ENCODE assay signal across 21 mouse cellular contexts in genomic region chr2:32549171-32549570, GRCm38 (mm10). TPM values are rescaled to one million over a fixed set of nuclear protein-coding genes. Genes with fewer than 3 reads are reported as not detected.
A peak's percentile ranks its signal among the peaks of the same experiment; 100 is the strongest.
DNase-seq lines count a peak whose midpoint lies in the region; ATAC-seq and TF ChIP-seq lines count a peak whose summit lies in the region.
"Had no signal": no experiment of that assay in that cellular context is flagged by ENCODE, and none has a peak within 500 bp of the region (broad histone marks: within the 10 kb centered on the region; RNA-seq: fewer than 3 reads in every experiment).

No protein-coding gene starts in this region.

- H3K27me3 ChIP-seq in embryonic facial prominence, embryonic 12.5 days: no peaks in the 10 kb centered on the region
- no peaks in the 10 kb centered on the region for H3K27me3 ChIP-seq in intestine, embryonic 16.5 days (replicated peaks; ENCODE audit: control insufficient read depth, insufficient read depth, low read length)
- no peaks in the 10 kb centered on the region for H3K27me3 ChIP-seq in stomach, embryonic 16.5 days (ENCODE audit: control insufficient read depth, insufficient read depth, low read length)
- H3K27me3 ChIP-seq: forebrain, embryonic 13.5 days; hindbrain, embryonic 12.5 days; liver, embryonic 13.5 days; neural tube, embryonic 13.5 days had no signal

- H3K4me2 ChIP-seq in embryonic facial prominence, embryonic 12.5 days (replicated peaks): no peak overlapping the region
- H3K4me2 ChIP-seq in intestine, embryonic 16.5 days (ENCODE audit: low read depth, low read length): no peak overlapping the region
- H3K4me2 ChIP-seq in stomach, embryonic 16.5 days (ENCODE audit: low read depth, low read length): no peak overlapping the region
- H3K4me2 ChIP-seq: forebrain, embryonic 13.5 days; hindbrain, embryonic 12.5 days; liver, embryonic 13.5 days; lung, embryonic 14.5 days; neural tube, embryonic 13.5 days had no signal

- peak overlapping the region; percentile 5; the same call in 1 of the 2 replicates for H3K27ac ChIP-seq in left cerebral cortex, adult 2 months
- peak overlapping the region; percentile 74 for H3K27ac ChIP-seq in embryonic facial prominence, embryonic 12.5 days
- H3K27ac ChIP-seq in intestine, embryonic 16.5 days (ENCODE audit: low read length): peak overlapping the region; percentile 20
- H3K27ac ChIP-seq in stomach, embryonic 16.5 days (ENCODE audit: low read length): peak overlapping the region; percentile 81
- H3K27ac ChIP-seq: forebrain, embryonic 13.5 days; hindbrain, embryonic 12.5 days; liver, embryonic 13.5 days; neural tube, embryonic 13.5 days had no signal

- 56% methylated on average over 9 of the region's 9 CpGs for WGBS in embryonic facial prominence, embryonic 12.5 days
- 72% methylated on average over 9 of the region's 9 CpGs for WGBS in intestine, embryonic 16.5 days
- 70% methylated on average over 9 of the region's 9 CpGs for WGBS in stomach, embryonic 16.5 days

- peaks cover 27% of the 10 kb centered on the region for H3K4me1 ChIP-seq in embryonic facial prominence, embryonic 12.5 days
- H3K4me1 ChIP-seq in intestine, embryonic 16.5 days (ENCODE audit: control insufficient read depth, insufficient read depth, low read length): peaks cover 31% of the 10 kb centered on the region
- H3K4me1 ChIP-seq in stomach, embryonic 16.5 days (ENCODE audit: control insufficient read depth, insufficient read depth, low read length): peaks cover 41% of the 10 kb centered on the region
- H3K4me1 ChIP-seq: forebrain, embryonic 13.5 days; liver, embryonic 13.5 days had no signal

- DNase-seq in left cerebral cortex, adult 2 months (ENCODE audit: extremely low spot score in 1 of 2, low spot score in 2 of 2): no peak
- no peak for DNase-seq in left cerebral cortex, adult 9 months (ENCODE audit: low spot score in 2 of 2)
- no peak for DNase-seq in thymus, postnatal 25 days
- DNase-seq in thymus, postnatal 0 days (ENCODE audit: low spot score): no peak
- DNase-seq: adrenal gland, adult 8-10 months; liver, embryonic 13.5 days; midbrain, embryonic 14.5 days; thymus, adult 2 months had no signal

- H3K4me3 ChIP-seq in left cerebral cortex, adult 2 months: no peak overlapping the region
- H3K4me3 ChIP-seq in embryonic facial prominence, embryonic 12.5 days: no peak overlapping the region
- no peak overlapping the region for H3K4me3 ChIP-seq in intestine, embryonic 16.5 days (ENCODE audit: low read length)
- H3K4me3 ChIP-seq in stomach, embryonic 16.5 days (replicated peaks; ENCODE audit: low read length): no peak overlapping the region
- H3K4me3 ChIP-seq: forebrain, embryonic 13.5 days; heart, embryonic 10.5 days; hindbrain, embryonic 12.5 days; liver, embryonic 13.5 days; neural tube, embryonic 13.5 days had no signal

- H3K9ac ChIP-seq in embryonic facial prominence, embryonic 12.5 days: no peak overlapping the region
- no peak overlapping the region for H3K9ac ChIP-seq in intestine, embryonic 16.5 days (ENCODE audit: low read depth, low read length)
- peak overlapping the region; percentile 43; the same call in 1 of the 2 replicates for H3K9ac ChIP-seq in stomach, embryonic 16.5 days (ENCODE audit: low read length)
- H3K9ac ChIP-seq: hindbrain, embryonic 12.5 days; liver, embryonic 13.5 days; lung, embryonic 14.5 days; neural tube, embryonic 13.5 days had no signal

- no peak for TF ChIP-seq CTCF in left cerebral cortex, adult 2 months (IDR thresholded peaks at IDR 0.05)

- H3K36me3 ChIP-seq in embryonic facial prominence, embryonic 12.5 days: 0 out of 2 replicates have a peak, but pooled peaks cover 6% of the 10 kb centered on the region
- H3K36me3 ChIP-seq in intestine, embryonic 16.5 days (ENCODE audit: control insufficient read depth, insufficient read depth, low read length): no peaks in the 10 kb centered on the region
- no peaks in the 10 kb centered on the region for H3K36me3 ChIP-seq in stomach, embryonic 16.5 days (ENCODE audit: control insufficient read depth, insufficient read depth, low read length)
- H3K36me3 ChIP-seq: hindbrain, embryonic 12.5 days; liver, embryonic 13.5 days; neural tube, embryonic 13.5 days had no signal

- ATAC-seq in embryonic facial prominence, embryonic 12.5 days (ENCODE audit: insufficient number of reproducible peaks, insufficient read depth, low FRiP score, low TSS enrichment): no peak
- ATAC-seq in intestine, embryonic 16.5 days: no peak
- ATAC-seq in stomach, embryonic 16.5 days (ENCODE audit: insufficient read depth, low FRiP score): no peak
- ATAC-seq: forebrain, embryonic 13.5 days had no signal

- intact Hi-C loops in left cerebral cortex, adult 2 months (cut with DNase I): no loop called here

- H3K9me3 ChIP-seq in embryonic facial prominence, embryonic 12.5 days: no peaks in the 10 kb centered on the region
- H3K9me3 ChIP-seq in intestine, embryonic 16.5 days (ENCODE audit: control insufficient read depth, low read length): no peaks in the 10 kb centered on the region
- H3K9me3 ChIP-seq in stomach, embryonic 16.5 days (replicated peaks; ENCODE audit: control insufficient read depth, low read length): no peaks in the 10 kb centered on the region
- H3K9me3 ChIP-seq: forebrain, embryonic 13.5 days; heart, embryonic 10.5 days; hindbrain, embryonic 12.5 days; liver, embryonic 13.5 days; neural tube, embryonic 13.5 days had no signal

RNA-seq across cellular contexts. Expression of gene Fam102a, which starts 14.0 kb away (rescaled TPM):
- 10 to 100 TPM; 61.1 to 64.8 TPM for total RNA-seq in left cerebral cortex, adult 2 months (2021)
- polyA plus RNA-seq in embryonic facial prominence, embryonic 12.5 days (2016; fragmentation: Nextera tagmentation; extraction: Ambion mirVana): 14.2 and 17.0 TPM in 2 replicates
- 7.6 and 9.4 TPM in 2 replicates for polyA plus RNA-seq in intestine, embryonic 16.5 days (2015; fragmentation: Nextera tagmentation; extraction: Ambion mirVana)
- polyA plus RNA-seq in stomach, embryonic 16.5 days (2015; fragmentation: Nextera tagmentation; extraction: Ambion mirVana): 11.4 and 12.8 TPM in 2 replicates
- polyA plus RNA-seq in thymus, postnatal 0 days (2015; fragmentation: Nextera tagmentation; extraction: Ambion mirVana): 8.4 and 8.9 TPM in 2 replicates

RNA-seq across cellular contexts. Expression of gene Dpm2, which starts 21.5 kb away (rescaled TPM):
- total RNA-seq in left cerebral cortex, adult 2 months (2021): 10 to 100 TPM; 79.4 to 82.6 TPM
- 110 and 113 TPM in 2 replicates for polyA plus RNA-seq in embryonic facial prominence, embryonic 12.5 days (2016; fragmentation: Nextera tagmentation; extraction: Ambion mirVana)
- 123 and 128 TPM in 2 replicates for polyA plus RNA-seq in intestine, embryonic 16.5 days (2015; fragmentation: Nextera tagmentation; extraction: Ambion mirVana)
- 104 and 106 TPM in 2 replicates for polyA plus RNA-seq in stomach, embryonic 16.5 days (2015; fragmentation: Nextera tagmentation; extraction: Ambion mirVana)
- polyA plus RNA-seq in thymus, postnatal 0 days (2015; fragmentation: Nextera tagmentation; extraction: Ambion mirVana): 126 and 129 TPM in 2 replicates

RNA-seq across cellular contexts. Expression of gene Pip5kl1, which starts 25.4 kb away (rescaled TPM):
- total RNA-seq in left cerebral cortex, adult 2 months (2021): 10 to 100 TPM; 10.1 to 14.1 TPM
- 2.9 and 3.4 TPM in 2 replicates for polyA plus RNA-seq in embryonic facial prominence, embryonic 12.5 days (2016; fragmentation: Nextera tagmentation; extraction: Ambion mirVana)
- polyA plus RNA-seq in intestine, embryonic 16.5 days (2015; fragmentation: Nextera tagmentation; extraction: Ambion mirVana): 0.33 and 0.34 TPM in 2 replicates
- polyA plus RNA-seq in stomach, embryonic 16.5 days (2015; fragmentation: Nextera tagmentation; extraction: Ambion mirVana): 0.56 and 0.67 TPM in 2 replicates
- 0.28 and 0.31 TPM in 2 replicates for polyA plus RNA-seq in thymus, postnatal 0 days (2015; fragmentation: Nextera tagmentation; extraction: Ambion mirVana)
- total RNA-seq: gastrocnemius, postnatal 36 days; heart, postnatal 14 days; megakaryocyte progenitor cell, adult 5-6 weeks had no signal
- polyA plus RNA-seq: inflammation-experienced regulatory T-cells, adult 6 months; liver, embryonic 13.5 days had no signal

RNA-seq across cellular contexts. Expression of gene 9430097D07Rik, which starts 26.3 kb away (rescaled TPM):
- total RNA-seq in left cerebral cortex, adult 2 months (2021): 1 to 10 TPM in 1 of 2 experiments, under 1 TPM in 1; 0.75 to 1.1 TPM
- 0.29 TPM in 1 of 2 replicates, not detected in the other for polyA plus RNA-seq in embryonic facial prominence, embryonic 12.5 days (2016; fragmentation: Nextera tagmentation; extraction: Ambion mirVana)
- not detected in 2 replicates for polyA plus RNA-seq in intestine, embryonic 16.5 days (2015; fragmentation: Nextera tagmentation; extraction: Ambion mirVana)
- polyA plus RNA-seq in stomach, embryonic 16.5 days (2015; fragmentation: Nextera tagmentation; extraction: Ambion mirVana): 0.10 and 0.15 TPM in 2 replicates
- polyA plus RNA-seq in thymus, postnatal 0 days (2015; fragmentation: Nextera tagmentation; extraction: Ambion mirVana): 0.08 TPM in 1 of 2 replicates, not detected in the other
- total RNA-seq: adrenal gland, adult 8-10 months; gastrocnemius, postnatal 36 days; heart, postnatal 14 days; megakaryocyte progenitor cell, adult 5-6 weeks had no signal
- polyA plus RNA-seq: liver, embryonic 13.5 days; lung, embryonic 14.5 days; small intestine, adult 2 months; thymus, adult 2 months had no signal

RNA-seq across cellular contexts. Expression of gene St6galnac4, which starts 37.7 kb away (rescaled TPM):
- 10 to 100 TPM; 37.2 to 38.0 TPM for total RNA-seq in left cerebral cortex, adult 2 months (2021)
- 32.7 and 36.5 TPM in 2 replicates for polyA plus RNA-seq in embryonic facial prominence, embryonic 12.5 days (2016; fragmentation: Nextera tagmentation; extraction: Ambion mirVana)
- polyA plus RNA-seq in intestine, embryonic 16.5 days (2015; fragmentation: Nextera tagmentation; extraction: Ambion mirVana): 14.7 and 16.5 TPM in 2 replicates
- 19.8 and 22.9 TPM in 2 replicates for polyA plus RNA-seq in stomach, embryonic 16.5 days (2015; fragmentation: Nextera tagmentation; extraction: Ambion mirVana)
- polyA plus RNA-seq in thymus, postnatal 0 days (2015; fragmentation: Nextera tagmentation; extraction: Ambion mirVana): 24.3 and 25.3 TPM in 2 replicates

Comparison
In these comparisons a context has a peak if more than half of its experiments do, and no peak if none do; other contexts are left out.
1. H3K27ac ChIP-seq: peak in every context shown above with its lines; median percentile 81 in stomach, embryonic 16.5 days; 74 in embryonic facial prominence, embryonic 12.5 days; 20 in intestine, embryonic 16.5 days; 5 in left cerebral cortex, adult 2 months.